Mouse (Mus musculus) cortical plate, adult 2 months (tissue): ENCODE data around the gene Olfr655.

Experiments
- CTCF ChIP-seq: fragments of 200-500 bp; IDR thresholded peaks from 2 replicates; pipeline ENCODE4 v1.5.1; 2011; ENCODE audit warnings: mild to moderate bottlenecking, control low read depth, low read length; ENCODE audit not compliant: insufficient read depth; ENCODE audit errors: extremely low read depth
- POLR2A ChIP-seq: fragments of 200-500 bp; IDR thresholded peaks from 2 replicates; pipeline ENCODE4 v1.6.1; 2011; ENCODE audit warnings: mild to moderate bottlenecking, low read length, control low read depth; ENCODE audit not compliant: insufficient read depth; ENCODE audit errors: extremely low read depth

- TF ChIP-seq POLR2A = no peak
- no peak for TF ChIP-seq CTCF
Measured at GRCm38 (mm10) chr7:104580846-104581245, 20.7 kb downstream of the Olfr655 start.
